Mouse (Mus musculus) midbrain, embryonic 15.5 days (tissue): ENCODE measurements at regions not wholly inside any gene's neighbourhood (a gene's known extent, or its start where the extent isn't known, plus 50 kb on each side); places are given as distances from the start of the nearest gene placed in this dataset.

Experiments used
- ATAC-seq: fragments of 200-750 bp; cut with Nextera tagmentation; replicated peaks from 2 replicates; pipeline ENCODE4 v1.8.0; 2017; ENCODE audit warnings: moderate TSS enrichment
- H3K27ac ChIP-seq: fragments of 300-500 bp; sonication (generic); 2 replicates; pipeline ENCODE4 v1.5.1; 2015; ENCODE audit warnings: mild to moderate bottlenecking, inconsistent platforms
- H3K27me3 ChIP-seq: fragments of 300-500 bp; sonication (generic); replicated peaks from 2 replicates; pipeline ENCODE4 v1.6.1; 2015; ENCODE audit warnings: inconsistent platforms
- H3K36me3 ChIP-seq: fragments of 300-500 bp; sonication (generic); replicated peaks from 2 replicates; pipeline ENCODE4 v1.6.1; 2015; ENCODE audit warnings: inconsistent platforms
- H3K4me1 ChIP-seq: fragments of 300-500 bp; sonication (generic); 2 replicates; pipeline ENCODE4 v1.6.1; 2015; ENCODE audit warnings: inconsistent platforms
- H3K4me2 ChIP-seq: fragments of 300-500 bp; sonication (generic); 2 replicates; pipeline ENCODE4 v1.6.1; 2015; ENCODE audit warnings: inconsistent platforms, mild to moderate bottlenecking, moderate library complexity
- H3K4me3 ChIP-seq: fragments of 300-500 bp; sonication (generic); 2 replicates; pipeline ENCODE4 v1.5.1; 2015; ENCODE audit warnings: mild to moderate bottlenecking, inconsistent platforms
- H3K9ac ChIP-seq: fragments of 300-500 bp; sonication (generic); 2 replicates; pipeline ENCODE4 v1.6.1; 2015; ENCODE audit warnings: mild to moderate bottlenecking, inconsistent platforms
- H3K9me3 ChIP-seq: fragments of 300-500 bp; sonication (generic); 2 replicates; pipeline ENCODE4 v1.6.1; 2016; ENCODE audit warnings: inconsistent platforms
- WGBS: fragments of 180-500 bp; shearing (Covaris S2); methylation state at CpG from one replicate; pipeline ENCODE4 v1.1.7; 2015; ENCODE audit warnings: mixed read lengths; 5-methylcytosine and 5-hydroxymethylcytosine counted together

GRCm38 (mm10) chr19:54756681-54757257 is 370.3 kb downstream of the Gpam start:
- H3K27me3 ChIP-seq = no peaks in the 10 kb centered on the region
- no peaks in the 10 kb centered on the region for H3K36me3 ChIP-seq
- WGBS = 59% methylated on average over 8 of the region's 8 CpGs
- H3K9me3 ChIP-seq = no peaks in the 10 kb centered on the region
- no peak overlapping the region for H3K4me3 ChIP-seq
- no peak overlapping the region for H3K27ac ChIP-seq
- peaks cover 9% of the 10 kb centered on the region; the same call in 1 of the 2 replicates for H3K4me1 ChIP-seq
- H3K4me2 ChIP-seq = no peak overlapping the region
- ATAC-seq = no peak
- no peak overlapping the region for H3K9ac ChIP-seq

GRCm38 (mm10) chr19:54755451-54755850 is 371.6 kb downstream of the Gpam start:
- H3K27ac ChIP-seq = 0 out of 2 replicates have a peak overlapping the region, but pooled peaks have one; percentile 42
- WGBS = 41% methylated on average over 2 of the region's 2 CpGs
- no peaks in the 10 kb centered on the region for H3K27me3 ChIP-seq
- ATAC-seq = 0 out of 2 replicates have a peak, but pooled peaks have one; percentile 27
- no peak overlapping the region for H3K9ac ChIP-seq
- no peaks in the 10 kb centered on the region for H3K36me3 ChIP-seq
- H3K4me2 ChIP-seq = no peak overlapping the region
- no peaks in the 10 kb centered on the region for H3K9me3 ChIP-seq
- no peak overlapping the region for H3K4me3 ChIP-seq
- peaks cover 9% of the 10 kb centered on the region; the same call in 1 of the 2 replicates for H3K4me1 ChIP-seq

GRCm38 (mm10) chr19:54733938-54734337 is 393.1 kb downstream of the Gpam start:
- Histone ChIP-seq H3K9ac (no peak overlapping the region), H3K4me1 (no peaks in the 10 kb centered on the region), H3K27me3 (no peaks in the 10 kb centered on the region), H3K4me2 (no peak overlapping the region), H3K36me3 (no peaks in the 10 kb centered on the region), H3K4me3 (no peak overlapping the region), H3K27ac (no peak overlapping the region), H3K9me3 (no peaks in the 10 kb centered on the region)
- no peak for ATAC-seq
- 87% methylated on average over 2 of the region's 2 CpGs for WGBS

GRCm38 (mm10) chr19:54731749-54732148 is 395.3 kb downstream of the Gpam start:
- Histone ChIP-seq H3K9me3 (no peaks in the 10 kb centered on the region), H3K27me3 (no peaks in the 10 kb centered on the region), H3K36me3 (no peaks in the 10 kb centered on the region), H3K4me2 (no peak overlapping the region), H3K4me3 (no peak overlapping the region), H3K4me1 (no peaks in the 10 kb centered on the region), H3K9ac (no peak overlapping the region), H3K27ac (no peak overlapping the region)
- ATAC-seq = no peak
- 54% methylated on average over 8 of the region's 8 CpGs for WGBS

GRCm38 (mm10) chr19:54731315-54731714 is 395.7 kb downstream of the Gpam start:
- Histone ChIP-seq H3K27me3 (no peaks in the 10 kb centered on the region), H3K9me3 (no peaks in the 10 kb centered on the region), H3K36me3 (no peaks in the 10 kb centered on the region), H3K4me2 (no peak overlapping the region), H3K4me1 (no peaks in the 10 kb centered on the region), H3K9ac (no peak overlapping the region), H3K4me3 (no peak overlapping the region), H3K27ac (no peak overlapping the region)
- WGBS = 93% methylated on average over 2 of the region's 2 CpGs
- no peak for ATAC-seq

GRCm38 (mm10) chr19:54730801-54731200 is 396.2 kb downstream of the Gpam start:
- H3K9me3 ChIP-seq = no peaks in the 10 kb centered on the region
- no peak for ATAC-seq
- H3K27me3 ChIP-seq = no peaks in the 10 kb centered on the region
- H3K36me3 ChIP-seq = no peaks in the 10 kb centered on the region
- H3K9ac ChIP-seq = no peak overlapping the region
- H3K4me3 ChIP-seq = no peak overlapping the region
- H3K27ac ChIP-seq = no peak overlapping the region
- H3K4me2 ChIP-seq = no peak overlapping the region
- H3K4me1 ChIP-seq = no peaks in the 10 kb centered on the region
- 94% methylated on average over 2 of the region's 2 CpGs for WGBS

- Histone ChIP-seq H3K9ac (no peak overlapping the region), H3K4me2 (no peak overlapping the region), H3K4me1 (no peaks in the 10 kb centered on the region), H3K27me3 (no peaks in the 10 kb centered on the region), H3K27ac (no peak overlapping the region), H3K4me3 (no peak overlapping the region), H3K9me3 (no peaks in the 10 kb centered on the region), H3K36me3 (no peaks in the 10 kb centered on the region)
- 93% methylated on average over 2 of the region's 2 CpGs for WGBS
- no peak for ATAC-seq
Measured at GRCm38 (mm10) chr19:54730296-54730695, 396.7 kb downstream of the Gpam start.

- 65% methylated on average over 2 of the region's 2 CpGs for WGBS
- H3K27me3 ChIP-seq = no peaks in the 10 kb centered on the region
- no peaks in the 10 kb centered on the region for H3K4me1 ChIP-seq
- H3K36me3 ChIP-seq = no peaks in the 10 kb centered on the region
- H3K9me3 ChIP-seq = no peaks in the 10 kb centered on the region
- no peak for ATAC-seq
- no peak overlapping the region for H3K27ac ChIP-seq
- H3K9ac ChIP-seq = no peak overlapping the region
- no peak overlapping the region for H3K4me3 ChIP-seq
- H3K4me2 ChIP-seq = no peak overlapping the region
Measured at GRCm38 (mm10) chr19:54722091-54722490, 404.9 kb downstream of the Gpam start.

GRCm38 (mm10) chr19:54697411-54697810 is 429.6 kb downstream of the Gpam start:
- no peak for ATAC-seq
- Histone ChIP-seq H3K27ac (no peak overlapping the region), H3K4me3 (no peak overlapping the region), H3K27me3 (no peaks in the 10 kb centered on the region), H3K9ac (no peak overlapping the region), H3K36me3 (no peaks in the 10 kb centered on the region), H3K4me2 (no peak overlapping the region), H3K4me1 (no peaks in the 10 kb centered on the region), H3K9me3 (no peaks in the 10 kb centered on the region)
- WGBS = 94% methylated on average over 8 of the region's 8 CpGs

GRCm38 (mm10) chr19:54693714-54694113 is 433.3 kb downstream of the Gpam start:
- H3K4me3 ChIP-seq = no peak overlapping the region
- H3K4me2 ChIP-seq = no peak overlapping the region
- no peaks in the 10 kb centered on the region for H3K4me1 ChIP-seq
- WGBS = 96% methylated on average over 3 of the region's 3 CpGs
- no peak for ATAC-seq
- H3K27ac ChIP-seq = no peak overlapping the region
- no peaks in the 10 kb centered on the region for H3K36me3 ChIP-seq
- no peaks in the 10 kb centered on the region for H3K27me3 ChIP-seq
- no peaks in the 10 kb centered on the region for H3K9me3 ChIP-seq
- no peak overlapping the region for H3K9ac ChIP-seq

- WGBS = 95% methylated on average over 1 of the region's 1 CpGs
- ATAC-seq = no peak
Measured at GRCm38 (mm10) chr19:54693094-54693493, 433.9 kb downstream of the Gpam start.

GRCm38 (mm10) chr19:54691861-54692260 is 435.2 kb downstream of the Gpam start:
- Histone ChIP-seq H3K4me3 (no peak overlapping the region), H3K9ac (no peak overlapping the region), H3K9me3 (no peaks in the 10 kb centered on the region), H3K27me3 (no peaks in the 10 kb centered on the region), H3K4me2 (no peak overlapping the region), H3K4me1 (no peaks in the 10 kb centered on the region), H3K36me3 (no peaks in the 10 kb centered on the region), H3K27ac (no peak overlapping the region)
- WGBS = 83% methylated on average over 1 of the region's 1 CpGs
- ATAC-seq = no peak

More at GRCm38 (mm10) chr19:54693094-54693493, 433.9 kb downstream of the Gpam start:
- Histone ChIP-seq H3K9me3 (no peaks in the 10 kb centered on the region), H3K4me2 (no peak overlapping the region), H3K36me3 (no peaks in the 10 kb centered on the region), H3K9ac (no peak overlapping the region), H3K27me3 (no peaks in the 10 kb centered on the region), H3K4me1 (no peaks in the 10 kb centered on the region), H3K27ac (no peak overlapping the region), H3K4me3 (no peak overlapping the region)

- no peak overlapping the region for H3K4me2 ChIP-seq
- no peaks in the 10 kb centered on the region for H3K4me1 ChIP-seq
- H3K27me3 ChIP-seq = no peaks in the 10 kb centered on the region
- no peaks in the 10 kb centered on the region for H3K9me3 ChIP-seq
- H3K4me3 ChIP-seq = no peak overlapping the region
- H3K9ac ChIP-seq = no peak overlapping the region
- no peaks in the 10 kb centered on the region for H3K36me3 ChIP-seq
- H3K27ac ChIP-seq = no peak overlapping the region
- no peak for ATAC-seq
Measured at GRCm38 (mm10) chr19:54688630-54689029, 438.4 kb downstream of the Gpam start.
